Mouse (Mus musculus) lung, embryonic 15.5 days (tissue): ENCODE data around the gene Gm5431. TPM values are rescaled to one million over a fixed set of nuclear protein-coding genes. Genes with fewer than 3 reads are reported as not detected.
"Not testable (repeated sequence)": the region's sequence is repeated elsewhere in the genome, so short reads cannot be mapped to it uniquely, and the experiment has no call there.

ENCODE experiments used
- ATAC-seq: fragments of 200-750 bp; cut with Nextera tagmentation; 2 replicates; pipeline ENCODE4 v1.8.0; 2017; ENCODE audit warnings: moderate number of reproducible peaks, borderline replicate concordance; ENCODE audit not compliant: low FRiP score, low TSS enrichment; ENCODE audit errors: extremely low read depth
- H3K27ac ChIP-seq: fragments of 300-500 bp; sonication (generic); 2 replicates; pipeline ENCODE4 v1.5.1; 2015; ENCODE audit warnings: moderate library complexity, mild to moderate bottlenecking, inconsistent platforms
- H3K27me3 ChIP-seq: fragments of 300-500 bp; sonication (generic); 2 replicates; pipeline ENCODE4 v1.6.1; 2015; ENCODE audit warnings: inconsistent platforms
- H3K36me3 ChIP-seq: fragments of 300-500 bp; sonication (generic); 2 replicates; pipeline ENCODE4 v1.6.1; 2015; ENCODE audit warnings: inconsistent platforms
- H3K4me1 ChIP-seq: fragments of 300-500 bp; sonication (generic); 2 replicates; pipeline ENCODE4 v1.6.1; 2015; ENCODE audit warnings: inconsistent platforms
- H3K4me2 ChIP-seq: fragments of 300-500 bp; sonication (generic); 2 replicates; pipeline ENCODE4 v1.6.1; 2015; ENCODE audit warnings: inconsistent platforms, mild to moderate bottlenecking, moderate library complexity
- H3K4me3 ChIP-seq: fragments of 300-500 bp; sonication (generic); 2 replicates; pipeline ENCODE4 v1.5.1; 2015; ENCODE audit warnings: mild to moderate bottlenecking, inconsistent platforms
- H3K9ac ChIP-seq: fragments of 300-500 bp; sonication (generic); 2 replicates; pipeline ENCODE4 v1.6.1; 2015; ENCODE audit warnings: inconsistent platforms
- H3K9me3 ChIP-seq: fragments of 300-500 bp; sonication (generic); 2 replicates; pipeline ENCODE4 v1.6.1; 2016; ENCODE audit warnings: inconsistent platforms
- WGBS: fragments of 180-500 bp; shearing (Covaris S2); methylation state at CpG from one replicate; pipeline ENCODE4 v1.1.7; 2015; 5-methylcytosine and 5-hydroxymethylcytosine counted together
- polyA plus RNA-seq: library from polyadenylated mRNA; unstranded; fragments of >200 nt; fragmentation: Nextera tagmentation; extraction: Ambion mirVana; gene quantifications from 2 replicates; pipeline ENCODE4 v1.2.1, GENCODE M21; 2015

Gene Gm5431
- polyA plus RNA-seq, 1 experiment from 2014 or later, result 0.30 TPM

- H3K4me3 ChIP-seq, ATAC-seq, H3K27ac ChIP-seq, H3K4me2 ChIP-seq, H3K9me3 ChIP-seq, H3K27me3 ChIP-seq, H3K4me1 ChIP-seq, H3K9ac ChIP-seq, H3K36me3 ChIP-seq: not testable (repeated sequence)
- WGBS, result 72% methylated on average over 2 of the region's 2 CpGs
Measured at GRCm38 (mm10) chr11:48846362-48846761, 55.7 kb downstream of the Gm5431 start.

GRCm38 (mm10) chr11:48845244-48845815 lies 56.7 kb downstream of the Gm5431 start:
- Histone ChIP-seq H3K36me3 (no peaks in the 10 kb centered on the region), H3K4me2 (no peak overlapping the region), H3K4me3 (no peak overlapping the region), H3K9me3 (no peaks in the 10 kb centered on the region), H3K27ac (no peak overlapping the region), H3K27me3 (peaks cover 7% of the 10 kb centered on the region; the same call in 1 of the 2 replicates), H3K4me1 (peaks cover 3% of the 10 kb centered on the region), H3K9ac (no peak overlapping the region)
- ATAC-seq, result no peak
- 30% methylated on average over 13 of the region's 13 CpGs for WGBS

GRCm38 (mm10) chr11:48844309-48844708 lies 57.7 kb downstream of the Gm5431 start:
- no peak for ATAC-seq
- Histone ChIP-seq H3K9ac (no peak overlapping the region), H3K9me3 (no peaks in the 10 kb centered on the region), H3K27me3 (peaks cover 7% of the 10 kb centered on the region; the same call in 1 of the 2 replicates), H3K4me3 (no peak overlapping the region), H3K4me2 (no peak overlapping the region), H3K4me1 (no peaks in the 10 kb centered on the region), H3K36me3 (no peaks in the 10 kb centered on the region), H3K27ac (no peak overlapping the region)
- 55% methylated on average over 6 of the region's 6 CpGs for WGBS

- no peak overlapping the region for H3K4me3 ChIP-seq
- no peak overlapping the region for H3K9ac ChIP-seq
- H3K4me2 ChIP-seq, result no peak overlapping the region
- no peaks in the 10 kb centered on the region; the same call in 1 of the 2 replicates for H3K27me3 ChIP-seq
- no peaks in the 10 kb centered on the region for H3K36me3 ChIP-seq
- no peak overlapping the region for H3K27ac ChIP-seq
- no peak for ATAC-seq
- no peaks in the 10 kb centered on the region for H3K9me3 ChIP-seq
- H3K4me1 ChIP-seq, result no peaks in the 10 kb centered on the region; the same call in 1 of the 2 replicates
- WGBS, result 55% methylated on average over 11 of the region's 11 CpGs
Measured at GRCm38 (mm10) chr11:48843202-48843601, 58.8 kb downstream of the Gm5431 start.

GRCm38 (mm10) chr11:48842378-48842792 lies 59.6 kb downstream of the Gm5431 start:
- Histone ChIP-seq H3K4me3 (no peak overlapping the region), H3K27me3 (no peaks in the 10 kb centered on the region), H3K9ac (no peak overlapping the region), H3K36me3 (no peaks in the 10 kb centered on the region), H3K27ac (no peak overlapping the region), H3K4me2 (no peak overlapping the region), H3K4me1 (no peaks in the 10 kb centered on the region; the same call in 1 of the 2 replicates), H3K9me3 (no peaks in the 10 kb centered on the region)
- 67% methylated on average over 4 of the region's 4 CpGs for WGBS
- ATAC-seq, result no peak

GRCm38 (mm10) chr11:48841213-48841612 lies 60.8 kb downstream of the Gm5431 start:
- no peak overlapping the region for H3K27ac ChIP-seq
- no peaks in the 10 kb centered on the region for H3K27me3 ChIP-seq
- H3K4me2 ChIP-seq, result no peak overlapping the region
- H3K4me1 ChIP-seq, result peaks cover 4% of the 10 kb centered on the region
- no peak overlapping the region for H3K9ac ChIP-seq
- H3K36me3 ChIP-seq, result no peaks in the 10 kb centered on the region
- no peaks in the 10 kb centered on the region for H3K9me3 ChIP-seq
- 78% methylated on average over 5 of the region's 5 CpGs for WGBS
- no peak for ATAC-seq
- H3K4me3 ChIP-seq, result no peak overlapping the region

- no peak overlapping the region for H3K27ac ChIP-seq
- H3K9me3 ChIP-seq, result no peaks in the 10 kb centered on the region
- no peaks in the 10 kb centered on the region for H3K27me3 ChIP-seq
- H3K4me1 ChIP-seq, result peaks cover 4% of the 10 kb centered on the region
- H3K36me3 ChIP-seq, result no peaks in the 10 kb centered on the region
- H3K9ac ChIP-seq, result no peak overlapping the region
- ATAC-seq, result no peak
- H3K4me2 ChIP-seq, result no peak overlapping the region
- no peak overlapping the region for H3K4me3 ChIP-seq
Measured at GRCm38 (mm10) chr11:48840805-48841204, 61.2 kb downstream of the Gm5431 start.

GRCm38 (mm10) chr11:48838879-48839680 lies 62.9 kb downstream of the Gm5431 start:
- no peak overlapping the region for H3K27ac ChIP-seq
- no peaks in the 10 kb centered on the region for H3K27me3 ChIP-seq
- no peak overlapping the region for H3K9ac ChIP-seq
- H3K4me3 ChIP-seq, result peak overlapping the region; percentile 88; the same call in 1 of the 2 replicates
- peak overlapping the region; percentile 91 for H3K4me2 ChIP-seq
- no peaks in the 10 kb centered on the region for H3K36me3 ChIP-seq
- 72% methylated on average over 10 of the region's 10 CpGs for WGBS
- H3K9me3 ChIP-seq, result no peaks in the 10 kb centered on the region
- H3K4me1 ChIP-seq, result peaks cover 11% of the 10 kb centered on the region
- no peak for ATAC-seq

GRCm38 (mm10) chr11:48838181-48838797 lies 63.7 kb downstream of the Gm5431 start:
- Histone ChIP-seq H3K4me3 (peak overlapping the region; percentile 88), H3K4me1 (peaks cover 11% of the 10 kb centered on the region), H3K36me3 (no peaks in the 10 kb centered on the region), H3K9ac (peak overlapping the region; percentile 62), H3K27ac (no peak overlapping the region), H3K27me3 (no peaks in the 10 kb centered on the region), H3K4me2 (peak overlapping the region; percentile 91), H3K9me3 (no peaks in the 10 kb centered on the region)
- WGBS, result 2% methylated on average over 16 of the region's 16 CpGs
- ATAC-seq, result no peak

Other genes starting within 250 kb of the Gm5431 start
- 699 and 713 TPM in 2 replicates for gene Rack1, start 101.9 kb downstream of the Gm5431 start, polyA plus RNA-seq
- 5.4 and 5.7 TPM in 2 replicates for gene Trim41, start 84.9 kb downstream of the Gm5431 start, polyA plus RNA-seq
- 0.54 and 1.1 TPM in 2 replicates for gene Trim7, start 76.1 kb downstream of the Gm5431 start, polyA plus RNA-seq
- 3.0 and 8.2 TPM in 2 replicates for gene Gm12184, start 75.6 kb downstream of the Gm5431 start, polyA plus RNA-seq
- gene Irgm1, start 30.5 kb downstream of the Gm5431 start, polyA plus RNA-seq, result 9.6 and 11.8 TPM in 2 replicates
- 2.3 and 2.8 TPM in 2 replicates for gene Psme2b, start 44.0 kb upstream of the Gm5431 start, polyA plus RNA-seq
- gene Olfr56, start 76.7 kb upstream of the Gm5431 start, polyA plus RNA-seq, result 0.05 TPM in 1 of 2 replicates, not detected in the other
- 0.45 and 0.69 TPM in 2 replicates for gene 9930111J21Rik1, start 77.2 kb upstream of the Gm5431 start, polyA plus RNA-seq
- 0.05 TPM in 1 of 2 replicates, not detected in the other for gene Gm12185, start 90.0 kb upstream of the Gm5431 start, polyA plus RNA-seq
- 0.52 and 2.0 TPM in 2 replicates for gene Tgtp1, start 92.0 kb upstream of the Gm5431 start, polyA plus RNA-seq
- gene 9930111J21Rik2, start 149.0 kb upstream of the Gm5431 start, polyA plus RNA-seq, result 0.55 and 1.1 TPM in 2 replicates
- 0.72 and 1.3 TPM in 2 replicates for gene Tgtp2, start 162.0 kb upstream of the Gm5431 start, polyA plus RNA-seq
- 2.6 and 3.1 TPM in 2 replicates for gene Ifi47, start 174.4 kb upstream of the Gm5431 start, polyA plus RNA-seq
- not detected in 2 replicates for gene Olfr1396, start 212.7 kb upstream of the Gm5431 start, polyA plus RNA-seq
- gene Olfr1395, start 240.1 kb upstream of the Gm5431 start, polyA plus RNA-seq, result not detected in 2 replicates